In the genomic region with DNA sequence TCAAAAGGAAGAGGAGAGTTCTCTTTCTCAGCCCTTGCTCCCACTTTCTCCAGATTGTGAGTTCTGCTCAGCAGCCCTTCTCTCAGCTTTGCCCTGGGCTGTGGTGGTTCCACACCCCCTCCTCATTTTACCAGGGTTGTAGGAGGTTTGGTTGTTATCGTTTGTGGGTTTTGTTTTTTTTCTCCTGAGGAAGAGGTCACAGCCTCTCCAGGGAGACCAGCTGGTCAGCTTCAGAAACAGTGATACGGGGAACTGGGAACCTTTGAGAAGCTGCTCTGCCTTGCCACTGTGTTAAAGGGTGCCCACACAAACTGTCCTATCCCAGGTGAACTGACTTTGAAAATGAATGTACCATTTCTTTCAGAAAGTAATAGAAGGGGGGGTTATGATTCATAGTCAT, we compare ENCODE assay signal across 17 mouse cellular contexts.
DNase-seq lines count a peak whose midpoint lies in the region; ATAC-seq and TF ChIP-seq lines count a peak whose summit lies in the region.
"Had no signal": no experiment of that assay in that cellular context is flagged by ENCODE, and none has a peak within 500 bp of the region (broad histone marks: within the 10 kb centered on the region; RNA-seq: fewer than 3 reads in every experiment).

No protein-coding gene starts in this region.

- TF ChIP-seq CTCF in olfactory bulb, adult 2 months (IDR thresholded peaks at IDR 0.05; ENCODE audit: insufficient read depth, low read depth, low read length), result no peak

- peak overlapping the region; percentile 71; the same call in 1 of the 2 replicates for H3K27ac ChIP-seq in kidney, embryonic 14.5 days (ENCODE audit: low read depth, low read length)
- H3K27ac ChIP-seq in neural tube, embryonic 15.5 days (replicated peaks), result no peak overlapping the region
- no peak overlapping the region for H3K27ac ChIP-seq in embryonic facial prominence, embryonic 11.5 days (replicated peaks; ENCODE audit: low read depth, low read length)
- H3K27ac ChIP-seq in olfactory bulb, adult 2 months (ENCODE audit: insufficient read depth, low read depth, low read length), result peak overlapping the region; percentile 90
- H3K27ac ChIP-seq: hindbrain, embryonic 14.5 days; liver, embryonic 13.5 days; lung, embryonic 15.5 days had no signal

- no peak overlapping the region for H3K9ac ChIP-seq in kidney, embryonic 14.5 days (ENCODE audit: low read depth, low read length)
- no peak overlapping the region for H3K9ac ChIP-seq in neural tube, embryonic 15.5 days (replicated peaks)
- H3K9ac ChIP-seq in embryonic facial prominence, embryonic 11.5 days (replicated peaks; ENCODE audit: low read length), result no peak overlapping the region
- H3K9ac ChIP-seq: hindbrain, embryonic 14.5 days; liver, embryonic 13.5 days; lung, embryonic 15.5 days had no signal

- WGBS in kidney, embryonic 14.5 days, result 6% methylated on average over 2 of the region's 2 CpGs
- 5% methylated on average over 2 of the region's 2 CpGs for WGBS in neural tube, embryonic 15.5 days
- 4% methylated on average over 2 of the region's 2 CpGs for WGBS in embryonic facial prominence, embryonic 11.5 days
- 11% methylated on average over 2 of the region's 2 CpGs for WGBS in olfactory bulb, adult 2 months

- H3K27me3 ChIP-seq in kidney, embryonic 14.5 days (ENCODE audit: control insufficient read depth, insufficient read depth, low read length), result no peaks in the 10 kb centered on the region
- no peaks in the 10 kb centered on the region for H3K27me3 ChIP-seq in neural tube, embryonic 15.5 days (replicated peaks)
- H3K27me3 ChIP-seq in embryonic facial prominence, embryonic 11.5 days (ENCODE audit: control insufficient read depth, insufficient read depth, low read length), result no peaks in the 10 kb centered on the region
- H3K27me3 ChIP-seq: liver, embryonic 13.5 days; lung, embryonic 15.5 days had no signal

- no peak overlapping the region for H3K4me2 ChIP-seq in kidney, embryonic 14.5 days (replicated peaks; ENCODE audit: low read depth, low read length)
- no peak overlapping the region for H3K4me2 ChIP-seq in neural tube, embryonic 15.5 days
- H3K4me2 ChIP-seq in embryonic facial prominence, embryonic 11.5 days (ENCODE audit: low read depth, low read length), result no peak overlapping the region
- H3K4me2 ChIP-seq: liver, embryonic 13.5 days; lung, embryonic 15.5 days had no signal

- peaks cover 14% of the 10 kb centered on the region for H3K4me1 ChIP-seq in kidney, embryonic 14.5 days (ENCODE audit: control insufficient read depth, insufficient read depth, low read length)
- H3K4me1 ChIP-seq in neural tube, embryonic 15.5 days, result peaks cover 5% of the 10 kb centered on the region; the same call in 1 of the 2 replicates
- peaks cover 3% of the 10 kb centered on the region; the same call in 1 of the 2 replicates for H3K4me1 ChIP-seq in embryonic facial prominence, embryonic 11.5 days (ENCODE audit: control insufficient read depth, insufficient read depth, low read length)
- peaks cover 6% of the 10 kb centered on the region for H3K4me1 ChIP-seq in olfactory bulb, adult 2 months (ENCODE audit: control insufficient read depth, insufficient read depth, low read length)
- H3K4me1 ChIP-seq: liver, embryonic 13.5 days; lung, embryonic 15.5 days had no signal

- TF ChIP-seq POLR2A in olfactory bulb, adult 2 months (IDR thresholded peaks at IDR 0.05; ENCODE audit: insufficient read depth, low read depth, low read length), result no peak

- DNase-seq in kidney, adult 9 months, result no peak
- peak; percentile 27 for DNase-seq in neural tube, embryonic 10.5 days (ENCODE audit: extremely low spot score, low spot score)
- DNase-seq in embryonic facial prominence, embryonic 11.5 days (ENCODE audit: low spot score), result no peak
- DNase-seq in spleen, postnatal 4 days (ENCODE audit: low spot score in 2 of 2), result no peak
- DNase-seq in left cerebral cortex, postnatal 36 days (ENCODE audit: low spot score in 2 of 2), result no peak
- DNase-seq: adrenal gland, postnatal 25 days; cerebellum, adult 2 months; gastrocnemius, postnatal 36 days; liver, embryonic 13.5 days; right cerebral cortex, postnatal 14 days; thymus, postnatal 14 days had no signal

- intact Hi-C loops in left cerebral cortex, postnatal 36 days (cut with DNase I), result loop anchor here (10.0 kb wide), 1 partner anchor 1365 kb away; no protein-coding TSS in a partner anchor

- no peaks in the 10 kb centered on the region for H3K36me3 ChIP-seq in kidney, embryonic 14.5 days (ENCODE audit: control insufficient read depth, insufficient read depth, low read length)
- H3K36me3 ChIP-seq in neural tube, embryonic 15.5 days, result no peaks in the 10 kb centered on the region
- H3K36me3 ChIP-seq in embryonic facial prominence, embryonic 11.5 days (replicated peaks; ENCODE audit: control insufficient read depth, insufficient read depth, low read depth, low read length), result no peaks in the 10 kb centered on the region
- H3K36me3 ChIP-seq: liver, embryonic 13.5 days; lung, embryonic 15.5 days had no signal

- H3K4me3 ChIP-seq in kidney, embryonic 14.5 days (ENCODE audit: low read length), result no peak overlapping the region
- H3K4me3 ChIP-seq in neural tube, embryonic 15.5 days (replicated peaks), result no peak overlapping the region
- no peak overlapping the region for H3K4me3 ChIP-seq in embryonic facial prominence, embryonic 11.5 days (ENCODE audit: low read depth, low read length)
- no peak overlapping the region for H3K4me3 ChIP-seq in olfactory bulb, adult 2 months (ENCODE audit: insufficient read depth, low read depth, low read length)
- H3K4me3 ChIP-seq: liver, embryonic 13.5 days; lung, embryonic 15.5 days had no signal

- H3K9me3 ChIP-seq in kidney, embryonic 14.5 days (ENCODE audit: control insufficient read depth, low read length), result no peaks in the 10 kb centered on the region
- no peaks in the 10 kb centered on the region for H3K9me3 ChIP-seq in neural tube, embryonic 15.5 days (replicated peaks)
- H3K9me3 ChIP-seq in embryonic facial prominence, embryonic 11.5 days (replicated peaks; ENCODE audit: control insufficient read depth, low read length), result no peaks in the 10 kb centered on the region
- H3K9me3 ChIP-seq: liver, embryonic 13.5 days; lung, embryonic 15.5 days had no signal

- ATAC-seq in kidney, embryonic 14.5 days (ENCODE audit: low FRiP score, low TSS enrichment), result peak; percentile 80
- no peak for ATAC-seq in neural tube, embryonic 15.5 days (ENCODE audit: low FRiP score)
- ATAC-seq in embryonic facial prominence, embryonic 11.5 days (replicated peaks; ENCODE audit: insufficient number of reproducible peaks, low FRiP score, low TSS enrichment, low read depth), result 0 out of 2 replicates have a peak, but pooled peaks have one; percentile 54
- ATAC-seq: intestine, embryonic 16.5 days had no signal

Comparison
In these comparisons a context has a peak if more than half of its experiments do, and no peak if none do; other contexts are left out.
1. H3K27ac ChIP-seq: peak in kidney, embryonic 14.5 days (single experiment) and olfactory bulb, adult 2 months (single experiment); none in neural tube, embryonic 15.5 days (single experiment) and embryonic facial prominence, embryonic 11.5 days (single experiment).